Comparison of ENCODE assay signal across 8 mouse cellular contexts in the genomic region with DNA sequence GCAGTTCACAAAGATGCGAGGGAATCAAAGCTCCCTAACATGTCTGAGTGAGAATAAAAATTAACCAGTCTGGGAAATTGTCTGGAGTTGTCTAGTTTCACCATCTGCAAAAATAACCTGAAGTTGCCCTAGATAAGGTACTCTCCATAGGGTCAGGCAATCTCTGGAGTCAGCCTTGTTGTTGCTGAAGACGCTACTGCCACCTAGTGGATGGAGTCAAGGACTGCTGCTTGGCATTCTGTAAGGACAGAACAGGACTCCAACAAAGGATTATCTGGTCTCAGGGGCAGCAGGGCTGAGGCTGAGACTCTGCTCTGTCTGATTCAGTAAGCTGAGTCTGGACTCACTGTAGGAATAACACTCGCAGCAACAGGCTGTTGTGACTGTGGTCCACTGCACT. TPM values are rescaled to one million over a fixed set of nuclear protein-coding genes. Genes with fewer than 3 reads are reported as not detected.
DNase-seq lines count a peak whose midpoint lies in the region; ATAC-seq lines count a peak whose summit lies in the region.

No protein-coding gene starts in this region.

- peak; percentile 17 for DNase-seq in ovary, adult 18-20 months (ENCODE audit: low spot score)
- DNase-seq in ovary, postnatal 10 days (ENCODE audit: low spot score) = no peak
- peak; percentile 73 for DNase-seq in c-Kit-positive CD71-positive TER-119-positive erythroid progenitor cells, embryonic 14.5 days (ENCODE audit: low spot score)
- peak; percentile 81 for DNase-seq in hindbrain, embryonic 10.5 days (ENCODE audit: low spot score)
- DNase-seq in layer of hippocampus, adult 9-10 months (ENCODE audit: low spot score) = peak; percentile 65
- DNase-seq in lung, postnatal 25 days (ENCODE audit: low spot score) = peak; percentile 74
- peak; percentile 40 for DNase-seq in right cerebral cortex, postnatal 4 days

- no peak overlapping the region for H3K9ac ChIP-seq in forebrain, embryonic 12.5 days

- peaks cover 25% of the 10 kb centered on the region for H3K4me1 ChIP-seq in forebrain, embryonic 12.5 days
- H3K4me1 ChIP-seq in hindbrain, embryonic 10.5 days (replicated peaks) = peaks cover 56% of the 10 kb centered on the region

- 23% methylated on average over 3 of the region's 3 CpGs for WGBS in forebrain, embryonic 12.5 days
- WGBS in hindbrain, embryonic 10.5 days = 26% methylated on average over 3 of the region's 3 CpGs

- H3K4me3 ChIP-seq in forebrain, embryonic 12.5 days (replicated peaks) = no peak overlapping the region
- H3K4me3 ChIP-seq in hindbrain, embryonic 10.5 days = no peak overlapping the region

- H3K27me3 ChIP-seq in forebrain, embryonic 12.5 days = no peaks in the 10 kb centered on the region
- no peaks in the 10 kb centered on the region for H3K27me3 ChIP-seq in hindbrain, embryonic 10.5 days (ENCODE audit: insufficient read depth, poor library complexity, severe bottlenecking)

- H3K9me3 ChIP-seq in forebrain, embryonic 12.5 days = no peaks in the 10 kb centered on the region
- H3K9me3 ChIP-seq in hindbrain, embryonic 10.5 days = no peaks in the 10 kb centered on the region

- H3K36me3 ChIP-seq in forebrain, embryonic 12.5 days (replicated peaks) = peaks cover 7% of the 10 kb centered on the region; the same call in 1 of the 2 replicates
- H3K36me3 ChIP-seq in hindbrain, embryonic 10.5 days = peaks cover 17% of the 10 kb centered on the region

- ATAC-seq in forebrain, embryonic 12.5 days (ENCODE audit: low FRiP score) = peak; percentile 67

- peak overlapping the region; percentile 61; the same call in 1 of the 2 replicates for H3K27ac ChIP-seq in forebrain, embryonic 12.5 days
- H3K27ac ChIP-seq in hindbrain, embryonic 10.5 days = peak overlapping the region; percentile 74

- no peak overlapping the region for H3K4me2 ChIP-seq in forebrain, embryonic 12.5 days

RNA-seq across cellular contexts. Expression of a gene that starts 20.0 kb away (rescaled TPM):
- polyA plus RNA-seq in forebrain, embryonic 12.5 days (2016; fragmentation: Nextera tagmentation; extraction: Ambion mirVana) = 1.1 and 1.7 TPM in 2 replicates
- polyA plus RNA-seq in hindbrain, embryonic 10.5 days (2016; fragmentation: Nextera tagmentation; extraction: Ambion mirVana) = 0.40 and 0.80 TPM in 2 replicates

RNA-seq across cellular contexts. Expression of a gene that starts 49.0 kb away (rescaled TPM):
- 0.59 and 0.84 TPM in 2 replicates for polyA plus RNA-seq in forebrain, embryonic 12.5 days (2016; fragmentation: Nextera tagmentation; extraction: Ambion mirVana)
- 0.65 and 0.66 TPM in 2 replicates for polyA plus RNA-seq in hindbrain, embryonic 10.5 days (2016; fragmentation: Nextera tagmentation; extraction: Ambion mirVana)
